Mouse (Mus musculus) liver, embryonic 16.5 days (tissue): Measurements from ENCODE around the gene Gm17509. TPM values are rescaled to one million over a fixed set of nuclear protein-coding genes. Genes with fewer than 3 reads are reported as not detected.
"Not testable (repeated sequence)": the region's sequence is repeated elsewhere in the genome, so short reads cannot be mapped to it uniquely, and the experiment has no call there.

Experiments used
- ATAC-seq: fragments of 200-750 bp; cut with Nextera tagmentation; 2 replicates; pipeline ENCODE4 v1.8.0; 2017; ENCODE audit warnings: low read depth, mild to moderate bottlenecking, moderate number of reproducible peaks, moderate library complexity
- H3K27ac ChIP-seq: fragments of 300-500 bp; sonication (generic); 2 replicates; pipeline ENCODE4 v1.5.1; 2014; ENCODE audit warnings: mild to moderate bottlenecking, low read length
- H3K27me3 ChIP-seq: fragments of 300-500 bp; sonication (generic); 2 replicates; pipeline ENCODE4 v1.6.1; 2014; ENCODE audit warnings: low read depth, low read length, mixed read lengths; ENCODE audit not compliant: control insufficient read depth, insufficient read depth
- H3K36me3 ChIP-seq: fragments of 300-500 bp; sonication (generic); 2 replicates; pipeline ENCODE4 v1.6.1; 2014; ENCODE audit warnings: mild to moderate bottlenecking; ENCODE audit not compliant: control insufficient read depth, insufficient read depth
- H3K4me1 ChIP-seq: fragments of 300-500 bp; sonication (generic); 2 replicates; pipeline ENCODE4 v1.6.1; 2014; ENCODE audit warnings: low read depth, low read length, mixed read lengths; ENCODE audit not compliant: control insufficient read depth
- H3K4me2 ChIP-seq: fragments of 300-500 bp; sonication (generic); 2 replicates; pipeline ENCODE4 v1.6.1; 2014; ENCODE audit warnings: low read depth, low read length, mixed read lengths
- H3K4me3 ChIP-seq: fragments of 300-500 bp; sonication (generic); 2 replicates; pipeline ENCODE4 v1.5.1; 2014; ENCODE audit warnings: low read depth, mild to moderate bottlenecking, low read length
- H3K9ac ChIP-seq: fragments of 300-500 bp; sonication (generic); 2 replicates; pipeline ENCODE4 v1.6.1; 2014; ENCODE audit warnings: low read depth, low read length
- H3K9me3 ChIP-seq: fragments of 300-500 bp; sonication (generic); replicated peaks from 2 replicates; pipeline ENCODE4 v1.6.1; 2016; ENCODE audit warnings: low read length; ENCODE audit not compliant: control insufficient read depth
- WGBS: fragments of 180-500 bp; shearing (Covaris S2); extraction: QIAGEN DNeasy Blood & Tissue Kit; methylation state at CpG from one replicate; pipeline ENCODE4 v1.1.7; 2014; ENCODE audit not compliant: insufficient replicate concordance; 5-methylcytosine and 5-hydroxymethylcytosine counted together
- polyA plus RNA-seq: library from polyadenylated mRNA; unstranded; fragments of >200 nt; fragmentation: Nextera tagmentation; extraction: Ambion mirVana; gene quantifications from 2 replicates; pipeline ENCODE4 v1.2.1, GENCODE M21; 2015

Gm17509 gene
- polyA plus RNA-seq, 1 experiment from 2014 or later: 0.05 TPM

- Histone ChIP-seq H3K9me3 (no peaks in the 10 kb centered on the region), H3K9ac (no peak overlapping the region), H3K4me2 (no peak overlapping the region), H3K4me3 (no peak overlapping the region), H3K4me1 (no peaks in the 10 kb centered on the region), H3K27ac (no peak overlapping the region; the same call in 1 of the 2 replicates), H3K27me3 (no peaks in the 10 kb centered on the region), H3K36me3 (no peaks in the 10 kb centered on the region)
- WGBS: 34% methylated on average over 13 of the region's 13 CpGs
- peak; percentile 53; the same call in 1 of the 2 replicates for ATAC-seq
Measured at GRCm38 (mm10) chr13:117195569-117196495, 25.0 kb downstream of the Gm17509 start.

DNA sequence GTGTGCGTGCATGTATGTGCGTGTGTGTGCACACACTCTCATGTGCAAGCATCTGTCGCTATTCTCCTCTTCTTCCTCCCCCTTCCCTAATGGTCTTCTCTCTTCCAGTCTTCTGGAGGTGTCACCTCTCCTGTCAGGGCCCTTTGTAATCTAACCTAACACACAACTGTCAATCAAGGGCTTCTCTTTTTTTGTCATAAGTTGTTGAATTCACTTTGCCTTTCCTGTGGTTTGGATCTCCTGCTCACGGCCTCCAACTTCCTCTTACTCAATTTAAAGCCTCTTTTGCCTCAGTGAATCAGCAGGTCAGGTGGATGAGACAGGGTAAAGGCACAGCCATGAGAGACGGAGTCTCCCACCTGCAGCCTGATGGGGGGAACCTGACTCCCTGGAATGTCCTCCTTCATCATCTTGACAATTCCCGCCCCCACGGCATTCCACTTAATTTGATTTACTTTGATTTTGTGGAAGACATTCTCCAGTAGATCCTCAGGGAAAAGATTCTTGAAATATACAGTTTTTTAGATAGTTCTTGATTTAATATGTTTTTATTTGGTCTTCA, 27.4 kb downstream of the Gm17509 start:
- ATAC-seq: no peak
- WGBS: 39% methylated on average over 7 of the region's 7 CpGs
- H3K36me3 ChIP-seq: no peaks in the 10 kb centered on the region
- H3K27ac ChIP-seq: no peak overlapping the region
- no peaks in the 10 kb centered on the region for H3K4me1 ChIP-seq
- H3K4me3 ChIP-seq: no peak overlapping the region
- no peak overlapping the region for H3K9ac ChIP-seq
- no peak overlapping the region for H3K4me2 ChIP-seq
- no peaks in the 10 kb centered on the region for H3K9me3 ChIP-seq
- no peaks in the 10 kb centered on the region for H3K27me3 ChIP-seq

- Histone ChIP-seq H3K27me3 (no peaks in the 10 kb centered on the region), H3K27ac (no peak overlapping the region), H3K4me2 (no peak overlapping the region), H3K4me3 (no peak overlapping the region), H3K9me3 (no peaks in the 10 kb centered on the region), H3K4me1 (no peaks in the 10 kb centered on the region), H3K9ac (no peak overlapping the region), H3K36me3 (no peaks in the 10 kb centered on the region)
- 76% methylated on average over 5 of the region's 5 CpGs for WGBS
- no peak for ATAC-seq
Measured at GRCm38 (mm10) chr13:117192161-117192560, 28.7 kb downstream of the Gm17509 start.

GRCm38 (mm10) chr13:117185329-117185728, 35.5 kb downstream of the Gm17509 start:
- ATAC-seq: no peak
- 55% methylated on average over 6 of the region's 6 CpGs for WGBS
- Histone ChIP-seq H3K4me2 (no peak overlapping the region), H3K4me1 (no peaks in the 10 kb centered on the region), H3K9ac (no peak overlapping the region), H3K36me3 (no peaks in the 10 kb centered on the region), H3K27me3 (no peaks in the 10 kb centered on the region), H3K4me3 (no peak overlapping the region), H3K9me3 (no peaks in the 10 kb centered on the region), H3K27ac (no peak overlapping the region)

DNA sequence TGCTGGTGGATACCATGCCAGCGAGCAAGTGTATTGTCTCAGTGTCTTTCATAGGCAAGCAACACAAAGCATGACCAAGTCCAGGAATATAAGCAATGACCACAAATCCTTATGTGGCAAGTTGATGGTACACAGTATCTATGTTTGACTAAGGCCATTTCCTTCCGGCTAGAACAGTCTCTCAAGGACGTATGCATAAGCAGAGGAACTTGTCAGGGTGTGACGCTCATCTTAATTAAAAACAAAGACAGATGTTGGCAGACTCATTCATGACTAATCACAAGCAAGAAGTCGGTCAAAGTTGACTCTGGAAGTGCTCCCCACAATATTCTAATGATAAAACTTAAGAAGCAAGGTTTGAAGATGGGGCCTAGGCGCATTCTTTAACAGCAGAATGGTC, 37.6 kb downstream of the Gm17509 start:
- 43% methylated on average over 6 of the region's 6 CpGs for WGBS
- Histone ChIP-seq H3K27me3 (no peaks in the 10 kb centered on the region), H3K36me3 (no peaks in the 10 kb centered on the region), H3K9me3 (no peaks in the 10 kb centered on the region), H3K4me1 (no peaks in the 10 kb centered on the region), H3K4me3 (no peak overlapping the region), H3K4me2 (no peak overlapping the region), H3K9ac (no peak overlapping the region), H3K27ac (no peak overlapping the region)
- peak; percentile 47; the same call in 1 of the 2 replicates for ATAC-seq

DNA sequence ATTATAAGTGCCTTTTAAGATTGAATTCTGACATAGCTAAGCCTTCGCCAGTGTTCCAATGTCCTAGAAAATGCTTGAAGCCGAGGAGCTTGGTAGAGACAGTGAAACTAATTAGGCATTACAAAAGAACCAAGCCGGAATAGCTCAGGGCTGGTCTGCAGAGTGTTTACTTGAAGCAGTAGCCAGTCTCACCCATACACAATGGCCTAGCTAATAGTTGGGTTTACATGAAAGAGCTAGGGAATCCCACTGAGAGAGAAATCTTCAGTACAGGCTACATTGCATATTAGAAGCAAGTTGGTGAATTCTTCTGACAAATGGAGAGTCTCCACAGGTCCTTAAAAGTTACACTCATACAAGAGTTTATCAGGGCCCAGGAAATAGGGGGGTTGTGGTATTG, 40.0 kb downstream of the Gm17509 start:
- not testable (repeated sequence) for H3K27me3 ChIP-seq, H3K27ac ChIP-seq, H3K9ac ChIP-seq, H3K4me1 ChIP-seq, H3K4me2 ChIP-seq, ATAC-seq, H3K36me3 ChIP-seq, H3K4me3 ChIP-seq, H3K9me3 ChIP-seq
- WGBS: 63% methylated on average over 3 of the region's 3 CpGs

Other genes with a start within 250 kb of the Gm17509 start
- gene Parp8, start 195.5 kb downstream of the Gm17509 start, polyA plus RNA-seq: 2.6 and 3.1 TPM in 2 replicates
- 13.9 and 17.0 TPM in 2 replicates for gene Emb, start 12.5 kb downstream of the Gm17509 start, polyA plus RNA-seq